Mouse (Mus musculus) kidney, embryonic 14.5 days (tissue): ENCODE data around the gene Fbl. TPM values are rescaled to one million over a fixed set of nuclear protein-coding genes. Genes with fewer than 3 reads are reported as not detected.
A peak's percentile ranks its signal among the peaks of the same experiment; 100 is the strongest.

ENCODE experiments used
- ATAC-seq: fragments of 200-750 bp; cut with Nextera tagmentation; 2 replicates; pipeline ENCODE4 v1.8.0; 2017; ENCODE audit warnings: moderate number of reproducible peaks, mild to moderate bottlenecking, moderate TSS enrichment, moderate library complexity; ENCODE audit not compliant: low FRiP score, low TSS enrichment
- H3K27ac ChIP-seq: fragments of 300-500 bp; sonication (generic); 2 replicates; pipeline ENCODE4 v1.5.1; 2014; ENCODE audit warnings: low read depth, mild to moderate bottlenecking, low read length, moderate library complexity, mixed read lengths
- H3K27me3 ChIP-seq: fragments of 300-500 bp; sonication (generic); 2 replicates; pipeline ENCODE4 v1.6.1; 2014; ENCODE audit warnings: mild to moderate bottlenecking, low read length; ENCODE audit not compliant: control insufficient read depth, insufficient read depth
- H3K36me3 ChIP-seq: fragments of 300-500 bp; sonication (generic); 2 replicates; pipeline ENCODE4 v1.6.1; 2014; ENCODE audit warnings: low read length, mixed read lengths; ENCODE audit not compliant: control insufficient read depth, insufficient read depth
- H3K4me1 ChIP-seq: fragments of 300-500 bp; sonication (generic); 2 replicates; pipeline ENCODE4 v1.6.1; 2014; ENCODE audit warnings: low read length, mixed read lengths; ENCODE audit not compliant: control insufficient read depth, insufficient read depth
- H3K4me2 ChIP-seq: fragments of 300-500 bp; sonication (generic); replicated peaks from 2 replicates; pipeline ENCODE4 v1.6.1; 2014; ENCODE audit warnings: low read depth, mild to moderate bottlenecking, low read length
- H3K4me3 ChIP-seq: fragments of 300-500 bp; sonication (generic); 2 replicates; pipeline ENCODE4 v1.5.1; 2014; ENCODE audit warnings: mild to moderate bottlenecking, low read length
- H3K9ac ChIP-seq: fragments of 300-500 bp; sonication (generic); 2 replicates; pipeline ENCODE4 v1.6.1; 2014; ENCODE audit warnings: low read depth, mild to moderate bottlenecking, low read length, moderate library complexity
- H3K9me3 ChIP-seq: fragments of 300-500 bp; sonication (generic); 2 replicates; pipeline ENCODE4 v1.6.1; 2016; ENCODE audit warnings: low read length; ENCODE audit not compliant: control insufficient read depth
- WGBS: fragments of 180-500 bp; shearing (Covaris S2); extraction: QIAGEN DNeasy Blood & Tissue Kit; methylation state at CpG from one replicate; pipeline ENCODE4 v1.1.7; 2014; 5-methylcytosine and 5-hydroxymethylcytosine counted together
- polyA plus RNA-seq: library from polyadenylated mRNA; unstranded; fragments of >200 nt; fragmentation: Nextera tagmentation; extraction: Ambion mirVana; gene quantifications from 2 replicates; pipeline ENCODE4 v1.2.1, GENCODE M21; 2014

Gene Fbl
- polyA plus RNA-seq, 1 experiment from 2014 or later, result 57.0 TPM

- no peaks in the 10 kb centered on the region for H3K9me3 ChIP-seq
- no peak overlapping the region for H3K9ac ChIP-seq
- H3K4me3 ChIP-seq, result no peak overlapping the region
- no peaks in the 10 kb centered on the region for H3K27me3 ChIP-seq
- no peak overlapping the region for H3K4me2 ChIP-seq
- H3K4me1 ChIP-seq, result no peaks in the 10 kb centered on the region
- no peak for ATAC-seq
- 43% methylated on average over 9 of the region's 9 CpGs for WGBS
- no peaks in the 10 kb centered on the region for H3K36me3 ChIP-seq
- H3K27ac ChIP-seq, result no peak overlapping the region
Measured at GRCm38 (mm10) chr7:28161163-28161749, 8.3 kb upstream of the Fbl start.

GRCm38 (mm10) chr7:28165406-28165805 is 4.1 kb upstream of the Fbl start:
- 84% methylated on average over 6 of the region's 6 CpGs for WGBS
- Histone ChIP-seq H3K4me2 (no peak overlapping the region), H3K9ac (no peak overlapping the region), H3K27me3 (no peaks in the 10 kb centered on the region), H3K9me3 (no peaks in the 10 kb centered on the region), H3K27ac (no peak overlapping the region), H3K4me1 (peaks cover under 1% of the 10 kb centered on the region; the same call in 1 of the 2 replicates), H3K36me3 (no peaks in the 10 kb centered on the region), H3K4me3 (no peak overlapping the region)
- no peak for ATAC-seq

GRCm38 (mm10) chr7:28168320-28169115 is 992 bp upstream of the Fbl start:
- peak overlapping the region; percentile 88 for H3K4me2 ChIP-seq
- H3K4me1 ChIP-seq, result peaks cover 11% of the 10 kb centered on the region
- peak overlapping the region; percentile 88 for H3K27ac ChIP-seq
- H3K36me3 ChIP-seq, result no peaks in the 10 kb centered on the region
- 9% methylated on average over 9 of the region's 9 CpGs for WGBS
- no peak for ATAC-seq
- peak overlapping the region; percentile 88 for H3K4me3 ChIP-seq
- H3K27me3 ChIP-seq, result no peaks in the 10 kb centered on the region
- H3K9ac ChIP-seq, result peak overlapping the region; percentile 91
- no peaks in the 10 kb centered on the region for H3K9me3 ChIP-seq

GRCm38 (mm10) chr7:28175358-28175757 is 5.8 kb downstream of the Fbl start:
- ATAC-seq, result no peak
- peaks cover 43% of the 10 kb centered on the region for H3K36me3 ChIP-seq
- 85% methylated on average over 4 of the region's 4 CpGs for WGBS
- no peak overlapping the region for H3K4me3 ChIP-seq
- H3K9ac ChIP-seq, result no peak overlapping the region
- H3K27ac ChIP-seq, result no peak overlapping the region
- no peaks in the 10 kb centered on the region for H3K27me3 ChIP-seq
- peaks cover 11% of the 10 kb centered on the region for H3K4me1 ChIP-seq
- H3K9me3 ChIP-seq, result no peaks in the 10 kb centered on the region
- H3K4me2 ChIP-seq, result no peak overlapping the region

- Histone ChIP-seq H3K4me1 (0 out of 2 replicates have a peak, but pooled peaks cover 6% of the 10 kb centered on the region), H3K4me3 (peak within 1 kb of the TSS; percentile 89), H3K9me3 (no peaks in the 10 kb centered on the region), H3K9ac (peak within 1 kb of the TSS; percentile 93), H3K27ac (peak within 1 kb of the TSS; percentile 93), H3K27me3 (no peaks in the 10 kb centered on the region), H3K36me3 (peaks cover 74% of the 10 kb centered on the region), H3K4me2 (peak within 1 kb of the TSS; percentile 91)
- ATAC-seq, result peak; percentile 90
- under 1% methylated on average over 25 of the region's 25 CpGs for WGBS
Measured at GRCm38 (mm10) chr7:28179228-28179627, 9.7 kb downstream of the Fbl start, which contains the start of gene Dyrk1b. Gene Dyrk1b, plus strand, starts transcription at chr7:28179469.

GRCm38 (mm10) chr7:28179741-28180377 is 10.3 kb downstream of the Fbl start:
- WGBS, result 2% methylated on average over 36 of the region's 56 CpGs
- peak; percentile 96 for ATAC-seq
- H3K4me1 ChIP-seq, result 0 out of 2 replicates have a peak, but pooled peaks cover 6% of the 10 kb centered on the region
- H3K9me3 ChIP-seq, result no peaks in the 10 kb centered on the region
- peak overlapping the region; percentile 93 for H3K9ac ChIP-seq
- H3K4me3 ChIP-seq, result peak overlapping the region; percentile 89
- H3K27me3 ChIP-seq, result no peaks in the 10 kb centered on the region
- H3K36me3 ChIP-seq, result peaks cover 76% of the 10 kb centered on the region
- peak overlapping the region; percentile 93 for H3K27ac ChIP-seq
- H3K4me2 ChIP-seq, result peak overlapping the region; percentile 91

GRCm38 (mm10) chr7:28180890-28181289 is 11.4 kb downstream of the Fbl start:
- Histone ChIP-seq H3K9ac (peak overlapping the region; percentile 93; the same call in 1 of the 2 replicates), H3K4me2 (peak overlapping the region; percentile 91), H3K9me3 (no peaks in the 10 kb centered on the region), H3K27ac (no peak overlapping the region), H3K27me3 (no peaks in the 10 kb centered on the region), H3K4me1 (0 out of 2 replicates have a peak, but pooled peaks cover 6% of the 10 kb centered on the region), H3K4me3 (peak overlapping the region; percentile 89), H3K36me3 (peaks cover 76% of the 10 kb centered on the region)
- no peak for ATAC-seq
- 70% methylated on average over 5 of the region's 5 CpGs for WGBS

GRCm38 (mm10) chr7:28181376-28181775 is 11.9 kb downstream of the Fbl start:
- Histone ChIP-seq H3K4me2 (peak overlapping the region; percentile 91; the same call in 1 of the 2 replicates), H3K9me3 (no peaks in the 10 kb centered on the region), H3K27ac (no peak overlapping the region), H3K4me1 (0 out of 2 replicates have a peak, but pooled peaks cover 6% of the 10 kb centered on the region), H3K9ac (peak overlapping the region; percentile 93; the same call in 1 of the 2 replicates), H3K4me3 (no peak overlapping the region; the same call in 1 of the 2 replicates), H3K27me3 (no peaks in the 10 kb centered on the region), H3K36me3 (peaks cover 76% of the 10 kb centered on the region)
- no peak for ATAC-seq
- WGBS, result 96% methylated on average over 12 of the region's 12 CpGs
